Mouse (Mus musculus) G1E (cell line): Measurements from ENCODE around the gene Aco2. TPM values are rescaled to one million over a fixed set of nuclear protein-coding genes. Genes with fewer than 3 reads are reported as not detected.
A peak's percentile ranks its signal among the peaks of the same experiment; 100 is the strongest.

Experiments used
- ATAC-seq: 2 replicates; pipeline ENCODE4 v1.8.0; 2016; ENCODE audit warnings: mild to moderate bottlenecking; ENCODE audit not compliant: insufficient number of reproducible peaks, poor library complexity, low FRiP score, severe bottlenecking; ENCODE audit errors: extremely low read depth
- DNase-seq: peaks from one replicate; pipeline ENCODE4 v3.0.0; 2012; ENCODE audit warnings: low spot score
- H3K27me3 ChIP-seq: 2 replicates; pipeline ENCODE4 v1.6.1; 2012; ENCODE audit warnings: mild to moderate bottlenecking, low read length, inconsistent platforms; ENCODE audit not compliant: insufficient read depth
- H3K36me3 ChIP-seq: replicated peaks from 2 replicates; pipeline ENCODE3; 2012; ENCODE audit warnings: mild to moderate bottlenecking, inconsistent platforms
- H3K4me1 ChIP-seq: 2 replicates; pipeline ENCODE4 v1.6.1; 2012; ENCODE audit warnings: low read depth, low read length, inconsistent platforms, mixed read lengths; ENCODE audit not compliant: insufficient read depth
- H3K4me3 ChIP-seq: 2 replicates; pipeline ENCODE4 v1.5.1; 2012; ENCODE audit warnings: low read depth, mild to moderate bottlenecking, inconsistent platforms, low read length, moderate library complexity, mixed read lengths
- H3K9me3 ChIP-seq: replicated peaks from 2 replicates; pipeline ENCODE4 v1.6.1; 2012; ENCODE audit warnings: inconsistent platforms
- CTCF ChIP-seq: IDR thresholded peaks from 2 replicates; pipeline ENCODE4 v1.5.1; 2012; ENCODE audit warnings: low read depth, low read length, inconsistent platforms, mixed read lengths
- GATA1 ChIP-seq: IDR thresholded peaks from 2 replicates; pipeline ENCODE4 v1.6.1; 2012; ENCODE audit warnings: borderline replicate concordance, low read length, inconsistent platforms, mixed read lengths
- GATA2 ChIP-seq: IDR thresholded peaks from 2 replicates; pipeline ENCODE4 v1.6.1; 2012; ENCODE audit warnings: low read depth, low read length, inconsistent platforms, borderline replicate concordance
- POLR2AphosphoS5 ChIP-seq: IDR thresholded peaks from 2 replicates; pipeline ENCODE4 v1.6.1; 2012; ENCODE audit warnings: low read depth, low read length, inconsistent platforms; ENCODE audit not compliant: insufficient replicate concordance
- TAL1 ChIP-seq: conservative IDR thresholded peaks from 2 replicates; pipeline ENCODE4 v1.6.1; 2012; ENCODE audit warnings: low read depth, low read length, inconsistent platforms, mixed read lengths
- polyA plus RNA-seq: library from polyadenylated mRNA; stranded (reverse); fragments of >175 nt; gene quantifications from 2 replicates; pipeline ENCODE4 v1.2.3, GENCODE M21; 2012
- total RNA-seq, 2 experiments: library from RNA; stranded (forward) in 1 of 2; stranded (reverse) in 1 of 2; fragments of 200-1000 nt in 1 of 2; fragments of >200 nt in 1 of 2; fragmentation: Nextera tagmentation in 1 of 2; gene quantifications; 2 replicates each; pipeline ENCODE4 v1.2.3; 2014 to 2017

The Aco2 gene
- total and polyA plus RNA-seq, 3 experiments = 124 to 177 (median 142) TPM

DNA sequence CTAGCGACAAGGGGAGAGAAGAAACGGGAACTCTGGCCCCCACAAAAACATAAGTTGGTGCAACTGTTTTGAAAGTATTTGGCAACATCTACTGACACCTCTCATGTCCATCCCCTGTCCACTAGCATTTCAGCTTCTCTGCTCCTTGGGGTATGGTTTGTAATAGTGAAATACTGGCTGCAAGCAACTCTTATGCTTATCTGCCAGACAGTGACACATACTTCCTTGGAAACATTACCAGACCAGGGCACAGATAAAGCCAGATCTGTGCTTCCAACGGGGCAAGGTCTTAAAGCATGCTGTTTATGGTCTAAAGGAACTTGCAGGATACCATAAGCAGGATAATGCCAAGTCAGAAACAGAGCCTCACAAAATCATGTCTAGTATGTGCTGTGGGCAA is 86.8 kb downstream of the Aco2 start:
- no peak for DNase-seq
- peaks cover 36% of the 10 kb centered on the region for H3K4me1 ChIP-seq
- H3K4me3 ChIP-seq = no peak overlapping the region; the same call in 1 of the 2 replicates
- peaks cover 55% of the 10 kb centered on the region for H3K36me3 ChIP-seq
- TF ChIP-seq CTCF = no peak
- TF ChIP-seq GATA2 = no peak
- no peak for TF ChIP-seq TAL1
- TF ChIP-seq POLR2AphosphoS5 = no peak
- TF ChIP-seq GATA1 = no peak
- no peak for ATAC-seq
- no peaks in the 10 kb centered on the region for H3K9me3 ChIP-seq
- no peaks in the 10 kb centered on the region for H3K27me3 ChIP-seq

DNA sequence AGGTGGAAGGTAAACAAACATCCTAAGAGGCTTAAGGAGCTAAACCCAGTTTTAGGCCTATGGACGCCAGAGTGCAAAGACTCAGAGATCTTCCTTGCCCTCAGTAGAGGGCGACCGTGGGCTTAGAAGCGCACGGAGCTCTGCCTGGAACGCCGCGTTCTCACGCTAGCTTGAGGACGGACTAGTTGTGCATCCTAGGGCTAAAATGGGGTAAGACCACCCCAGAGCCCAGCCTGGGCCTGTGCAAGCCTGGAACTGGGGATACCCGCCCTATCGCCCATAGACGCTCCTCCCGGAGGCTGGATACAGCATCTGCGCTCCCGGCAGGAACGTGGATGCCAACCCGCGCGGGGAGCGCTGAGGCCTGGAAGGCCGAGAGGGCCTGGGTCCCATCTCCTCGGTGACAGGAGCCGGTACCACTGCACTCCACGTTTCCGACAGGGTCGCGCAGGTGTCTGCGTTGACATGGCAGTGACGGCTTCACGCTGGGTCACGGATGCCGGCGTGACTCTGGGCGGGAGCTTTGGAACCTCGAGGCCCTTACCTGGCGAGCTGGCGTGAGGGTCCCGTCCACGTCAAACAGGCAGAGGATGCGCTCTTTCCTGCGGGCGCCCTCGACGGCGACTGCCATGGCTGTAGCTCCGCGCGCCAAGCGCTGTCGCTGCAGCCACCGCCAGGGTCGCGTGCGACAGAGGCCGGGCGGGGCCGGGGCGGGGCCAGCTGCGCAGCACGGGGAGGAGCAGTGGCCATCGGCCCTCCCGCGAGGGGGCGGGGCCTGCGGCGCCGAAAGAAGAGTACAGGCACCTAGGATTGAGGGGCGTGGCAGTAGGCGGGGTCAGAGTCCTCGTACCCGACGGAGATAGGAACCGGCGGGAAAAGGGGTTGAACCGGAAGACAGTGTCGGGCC is 88.3 kb downstream of the Aco2 start, which contains the start of gene Pmm1:
Gene Pmm1, minus strand, starts transcription at position 760 of the 907 bp plus-strand sequence.
- ATAC-seq = peak; percentile 98
- TF ChIP-seq GATA2 (no peak), CTCF (peak; percentile 17; the same call in 1 of the 2 replicates)
- Histone ChIP-seq H3K36me3 (peaks cover 40% of the 10 kb centered on the region), H3K4me3 (peak within 1 kb of the TSS; percentile 90), H3K9me3 (no peaks in the 10 kb centered on the region), H3K4me1 (peaks cover 36% of the 10 kb centered on the region), H3K27me3 (no peaks in the 10 kb centered on the region)
- peak; percentile 96 for DNase-seq

DNA sequence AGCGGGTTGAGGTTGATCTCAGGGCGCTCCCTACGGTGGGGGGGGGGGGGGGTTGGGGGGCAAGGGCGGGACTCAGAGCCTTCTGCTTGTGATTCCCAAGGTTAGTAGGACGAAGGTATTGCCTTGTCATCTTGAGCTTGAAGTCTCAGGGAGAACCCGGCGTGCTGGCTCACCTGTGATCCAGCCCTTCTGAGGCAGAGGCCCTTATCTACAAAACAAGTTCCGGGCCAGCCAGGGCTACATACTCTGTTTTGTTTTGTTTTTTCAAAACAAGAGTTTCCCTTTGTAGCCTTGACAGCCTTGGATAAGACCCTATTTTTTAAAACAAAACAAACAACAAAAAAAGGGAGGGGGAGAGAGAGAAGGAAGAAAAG is 89.0 kb downstream of the Aco2 start:
- peaks cover 34% of the 10 kb centered on the region for H3K36me3 ChIP-seq
- ATAC-seq (no peak), DNase-seq (no peak)
- TF ChIP-seq CTCF (no peak), POLR2AphosphoS5 (no peak), GATA2 (no peak), GATA1 (no peak), TAL1 (no peak)
- no peaks in the 10 kb centered on the region for H3K9me3 ChIP-seq
- H3K27me3 ChIP-seq = no peaks in the 10 kb centered on the region
- peaks cover 36% of the 10 kb centered on the region for H3K4me1 ChIP-seq
- H3K4me3 ChIP-seq = peak overlapping the region; percentile 90

DNA sequence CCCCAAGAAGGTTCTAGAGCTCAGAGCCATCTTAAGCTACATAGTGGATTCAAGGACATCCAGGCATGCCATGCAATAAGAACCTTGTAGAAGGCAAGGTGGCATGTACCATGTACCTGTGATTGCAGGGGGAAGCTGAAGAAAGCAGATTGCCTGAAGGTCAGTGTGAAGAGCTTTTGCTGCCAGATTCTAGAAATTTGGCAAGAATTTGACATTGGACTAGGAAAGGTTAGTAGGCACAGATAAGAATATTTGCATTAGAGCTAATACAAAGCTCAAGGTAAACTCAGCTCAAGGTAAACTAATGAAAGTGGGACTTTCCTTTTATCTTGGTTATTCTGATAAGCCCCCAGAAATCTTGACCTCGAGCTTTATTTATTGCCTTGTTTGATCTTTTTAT is 92.2 kb downstream of the Aco2 start:
- no peaks in the 10 kb centered on the region for H3K9me3 ChIP-seq
- DNase-seq (no peak), ATAC-seq (no peak)
- no peak overlapping the region for H3K4me3 ChIP-seq
- H3K4me1 ChIP-seq = peaks cover 31% of the 10 kb centered on the region
- H3K36me3 ChIP-seq = peaks cover 3% of the 10 kb centered on the region
- H3K27me3 ChIP-seq = no peaks in the 10 kb centered on the region
- TF ChIP-seq GATA1 (no peak), TAL1 (no peak), GATA2 (no peak), POLR2AphosphoS5 (no peak), CTCF (no peak)

Other genes starting within 250 kb of the Aco2 start
- 39.9 and 82.0 TPM in 2 replicates for gene L3mbtl2, start 208.4 kb upstream of the Aco2 start, total RNA-seq (2014; fragmentation: Nextera tagmentation)
- 35.0 and 36.5 TPM in 2 replicates for gene L3mbtl2, start 208.4 kb upstream of the Aco2 start, total RNA-seq (2017)
- 13.8 and 21.8 TPM in 2 replicates for gene L3mbtl2, start 208.4 kb upstream of the Aco2 start, polyA plus RNA-seq
- gene Chadl, start 175.0 kb upstream of the Aco2 start, total RNA-seq (2014; fragmentation: Nextera tagmentation) = not detected in 2 replicates
- gene Chadl, start 175.0 kb upstream of the Aco2 start, total RNA-seq (2017) = 0.05 and 0.17 TPM in 2 replicates
- not detected in 2 replicates for gene Chadl, start 175.0 kb upstream of the Aco2 start, polyA plus RNA-seq
- gene Zc3h7b, start 127.3 kb upstream of the Aco2 start, total RNA-seq (2014; fragmentation: Nextera tagmentation) = 37.5 and 39.8 TPM in 2 replicates
- gene Zc3h7b, start 127.3 kb upstream of the Aco2 start, total RNA-seq (2017) = 14.2 and 14.3 TPM in 2 replicates
- gene Zc3h7b, start 127.3 kb upstream of the Aco2 start, polyA plus RNA-seq = 66.6 and 76.7 TPM in 2 replicates
- 58.2 and 71.6 TPM in 2 replicates for gene Rangap1, start 126.8 kb upstream of the Aco2 start, total RNA-seq (2014; fragmentation: Nextera tagmentation)
- 114 and 115 TPM in 2 replicates for gene Rangap1, start 126.8 kb upstream of the Aco2 start, total RNA-seq (2017)
- 183 and 245 TPM in 2 replicates for gene Rangap1, start 126.8 kb upstream of the Aco2 start, polyA plus RNA-seq
- gene Tef, start 69.9 kb upstream of the Aco2 start, total RNA-seq (2014; fragmentation: Nextera tagmentation) = 23.2 and 28.1 TPM in 2 replicates
- gene Tef, start 69.9 kb upstream of the Aco2 start, total RNA-seq (2017) = 61.5 and 61.7 TPM in 2 replicates
- 69.5 and 75.8 TPM in 2 replicates for gene Tef, start 69.9 kb upstream of the Aco2 start, polyA plus RNA-seq
- 30.4 and 32.3 TPM in 2 replicates for gene Tob2, start 13.5 kb upstream of the Aco2 start, total RNA-seq (2014; fragmentation: Nextera tagmentation)
- 8.5 and 9.9 TPM in 2 replicates for gene Tob2, start 13.5 kb upstream of the Aco2 start, total RNA-seq (2017)
- 35.4 and 37.5 TPM in 2 replicates for gene Tob2, start 13.5 kb upstream of the Aco2 start, polyA plus RNA-seq
- 79.6 and 81.9 TPM in 2 replicates for gene Phf5a, start 398 bp upstream of the Aco2 start, total RNA-seq (2014; fragmentation: Nextera tagmentation)
- gene Phf5a, start 398 bp upstream of the Aco2 start, total RNA-seq (2017) = 99.2 and 121 TPM in 2 replicates
- 8.0 and 10.3 TPM in 2 replicates for gene Phf5a, start 398 bp upstream of the Aco2 start, polyA plus RNA-seq
- 6.8 and 8.4 TPM in 2 replicates for gene Polr3h, start 53.9 kb downstream of the Aco2 start, total RNA-seq (2014; fragmentation: Nextera tagmentation)
- gene Polr3h, start 53.9 kb downstream of the Aco2 start, total RNA-seq (2017) = 25.0 and 26.7 TPM in 2 replicates
- gene Polr3h, start 53.9 kb downstream of the Aco2 start, polyA plus RNA-seq = 36.8 and 62.8 TPM in 2 replicates
- gene Csdc2, start 64.5 kb downstream of the Aco2 start, total RNA-seq (2014; fragmentation: Nextera tagmentation) = not detected in 2 replicates
- 0.17 TPM in 1 of 2 replicates, not detected in the other for gene Csdc2, start 64.5 kb downstream of the Aco2 start, total RNA-seq (2017)
- not detected in 2 replicates for gene Csdc2, start 64.5 kb downstream of the Aco2 start, polyA plus RNA-seq
- 51.6 and 57.8 TPM in 2 replicates for gene Pmm1, start 88.6 kb downstream of the Aco2 start, total RNA-seq (2014; fragmentation: Nextera tagmentation)
- 35.9 and 42.9 TPM in 2 replicates for gene Pmm1, start 88.6 kb downstream of the Aco2 start, total RNA-seq (2017)
- gene Pmm1, start 88.6 kb downstream of the Aco2 start, polyA plus RNA-seq = 157 and 161 TPM in 2 replicates
- gene 1700029P11Rik, start 108.2 kb downstream of the Aco2 start, total RNA-seq (2014; fragmentation: Nextera tagmentation) = not detected in 2 replicates
- gene 1700029P11Rik, start 108.2 kb downstream of the Aco2 start, total RNA-seq (2017) = not detected in 2 replicates
- gene 1700029P11Rik, start 108.2 kb downstream of the Aco2 start, polyA plus RNA-seq = not detected in 2 replicates
- gene Xrcc6, start 115.5 kb downstream of the Aco2 start, total RNA-seq (2014; fragmentation: Nextera tagmentation) = 49.8 and 50.1 TPM in 2 replicates
- gene Xrcc6, start 115.5 kb downstream of the Aco2 start, total RNA-seq (2017) = 114 and 154 TPM in 2 replicates
- gene Xrcc6, start 115.5 kb downstream of the Aco2 start, polyA plus RNA-seq = 10.1 and 12.4 TPM in 2 replicates
- 38.2 and 57.9 TPM in 2 replicates for gene Desi1, start 161.6 kb downstream of the Aco2 start, total RNA-seq (2014; fragmentation: Nextera tagmentation)
- 5.4 and 6.1 TPM in 2 replicates for gene Desi1, start 161.6 kb downstream of the Aco2 start, total RNA-seq (2017)
- 45.4 and 60.0 TPM in 2 replicates for gene Desi1, start 161.6 kb downstream of the Aco2 start, polyA plus RNA-seq
- 181 TPM in 2 replicates for gene Snu13, start 175.3 kb downstream of the Aco2 start, total RNA-seq (2014; fragmentation: Nextera tagmentation)
- gene Snu13, start 175.3 kb downstream of the Aco2 start, total RNA-seq (2017) = 269 and 279 TPM in 2 replicates
- 80.5 and 283 TPM in 2 replicates for gene Snu13, start 175.3 kb downstream of the Aco2 start, polyA plus RNA-seq
- gene 4930407I10Rik, start 186.8 kb downstream of the Aco2 start, total RNA-seq (2014; fragmentation: Nextera tagmentation) = not detected in 2 replicates
- gene 4930407I10Rik, start 186.8 kb downstream of the Aco2 start, total RNA-seq (2017) = 0.16 TPM in 1 of 2 replicates, not detected in the other
- not detected in 2 replicates for gene 4930407I10Rik, start 186.8 kb downstream of the Aco2 start, polyA plus RNA-seq
- gene Mei1, start 197.7 kb downstream of the Aco2 start, total RNA-seq (2014; fragmentation: Nextera tagmentation) = not detected in 2 replicates
- gene Mei1, start 197.7 kb downstream of the Aco2 start, total RNA-seq (2017) = 0.05 TPM in 1 of 2 replicates, not detected in the other
- not detected in 2 replicates for gene Mei1, start 197.7 kb downstream of the Aco2 start, polyA plus RNA-seq